Mouse (Mus musculus): Measurements from ENCODE around the gene 5730455P16Rik. TPM values are rescaled to one million over a fixed set of nuclear protein-coding genes. Genes with fewer than 3 reads are reported as not detected.
"Not testable (repeated sequence)": the region's sequence is repeated elsewhere in the genome, so short reads cannot be mapped to it uniquely, and the experiment has no call there.

Gene 5730455P16Rik
- polyA plus RNA-seq, 1 experiment from 2014 or later = 19.8 TPM

DNA sequence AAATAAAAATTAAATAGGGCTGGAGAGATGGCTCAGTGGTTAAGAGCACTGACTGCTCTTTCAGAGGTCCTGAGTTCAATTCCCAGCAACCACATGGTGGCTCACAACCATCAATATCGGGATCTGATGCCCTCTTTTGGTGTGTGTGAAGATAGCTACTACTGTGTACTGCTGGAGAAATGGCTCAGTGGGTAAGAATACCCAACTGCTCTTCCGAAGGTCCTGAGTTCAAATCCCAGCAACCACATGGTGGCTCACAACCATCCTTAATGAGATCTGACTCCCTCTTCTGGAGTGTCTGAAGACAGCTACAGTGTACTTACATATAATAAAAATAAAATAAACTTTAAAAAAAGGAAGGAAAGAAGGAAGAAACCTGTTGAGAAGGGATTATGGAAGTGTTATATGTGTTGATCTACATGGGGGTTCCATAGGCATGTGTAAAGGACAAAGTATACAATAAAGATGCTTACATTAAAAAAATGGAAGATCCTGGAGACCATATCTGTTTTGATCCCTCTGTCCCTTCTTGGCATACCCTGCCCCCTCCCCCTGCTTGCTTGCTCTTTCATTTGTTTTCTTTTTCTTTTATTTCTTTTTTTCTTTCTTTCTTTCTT, 726 bp upstream of the 5730455P16Rik start:
- 54% methylated on average over 2 of the region's 2 CpGs for WGBS
- ATAC-seq (ENCODE audit: insufficient number of reproducible peaks, insufficient read depth, low FRiP score, low read depth) = not testable (repeated sequence)
- H3K36me3 ChIP-seq (ENCODE audit: control insufficient read depth, insufficient read depth, low read length) = peaks cover 13% of the 10 kb centered on the region

DNA sequence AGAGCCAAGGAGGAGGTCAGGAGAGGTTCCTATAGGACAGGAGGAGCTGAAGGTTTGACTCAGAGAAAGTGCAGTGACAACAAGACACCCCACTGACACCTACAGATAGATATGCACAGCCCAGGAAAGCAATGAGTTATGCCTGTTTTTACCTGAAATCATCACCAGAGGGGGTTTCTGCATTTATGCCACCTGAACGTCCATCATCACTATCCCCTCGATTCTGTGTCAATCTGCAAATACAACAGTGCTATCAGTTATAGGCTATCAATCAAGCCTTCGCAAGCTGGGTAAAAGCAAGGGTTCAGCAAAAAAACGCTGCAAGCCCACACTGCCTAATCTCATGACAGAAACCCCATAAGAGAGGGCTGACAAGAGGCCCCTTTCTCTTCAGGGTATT, 1.2 kb downstream of the 5730455P16Rik start:
- H3K36me3 ChIP-seq (ENCODE audit: control insufficient read depth, insufficient read depth, low read length) = peaks cover 29% of the 10 kb centered on the region
- H3K9ac ChIP-seq (ENCODE audit: low read length) = no peak overlapping the region; the same call in 1 of the 2 replicates
- no peak overlapping the region for H3K4me3 ChIP-seq (ENCODE audit: control insufficient read depth in 1 of 2, insufficient read depth in 1 of 2, low read depth in 1 of 2, low read length in 2 of 2)
- H3K9me3 ChIP-seq (ENCODE audit: control insufficient read depth, low read length) = no peaks in the 10 kb centered on the region
- no peaks in the 10 kb centered on the region for H3K27me3 ChIP-seq (ENCODE audit: control insufficient read depth, insufficient read depth, low read length)
- H3K4me1 ChIP-seq (ENCODE audit: control insufficient read depth in 2 of 2, insufficient read depth in 2 of 2, low read length in 2 of 2) = peaks cover 0 to 7% of the 10 kb centered on the region in 2 experiments; a peak in 1 of 4 replicates
- no peak overlapping the region for H3K27ac ChIP-seq (replicated peaks in 1 of 2; ENCODE audit: control insufficient read depth in 1 of 2, insufficient read depth in 1 of 2, low read depth in 2 of 2, low read length in 2 of 2)
- 67% methylated on average over 4 of the region's 4 CpGs for WGBS
- ATAC-seq (ENCODE audit: insufficient number of reproducible peaks, insufficient read depth, low FRiP score, low read depth) = no peak
- no peak overlapping the region for H3K4me2 ChIP-seq (ENCODE audit: low read length)

More for the DNA sequence above, 726 bp upstream of the 5730455P16Rik start:
- Histone ChIP-seq H3K27ac (replicated peaks in 1 of 2; ENCODE audit: control insufficient read depth in 1 of 2, insufficient read depth in 1 of 2, low read depth in 2 of 2, low read length in 2 of 2) (peak overlapping the region in 1 of 2 experiments; percentile 75; a peak in 1 of 4 replicates), H3K4me1 (ENCODE audit: control insufficient read depth in 2 of 2, insufficient read depth in 2 of 2, low read length in 2 of 2) (peaks cover 0 to 14% of the 10 kb centered on the region in 2 experiments; a peak in 2 of 4 replicates), H3K4me3 (ENCODE audit: control insufficient read depth in 1 of 2, insufficient read depth in 1 of 2, low read depth in 1 of 2, low read length in 2 of 2) (peak overlapping the region in 1 of 2 experiments; percentile 85; a peak in 2 of 4 replicates), H3K9ac (ENCODE audit: low read length) (peak overlapping the region; percentile 96), H3K4me2 (ENCODE audit: low read length) (peak overlapping the region; percentile 80)
- not testable (repeated sequence) for H3K9me3 ChIP-seq (ENCODE audit: control insufficient read depth, low read length); H3K27me3 ChIP-seq (ENCODE audit: control insufficient read depth, insufficient read depth, low read length)

- no peak overlapping the region for H3K4me3 ChIP-seq (ENCODE audit: control insufficient read depth in 1 of 2, insufficient read depth in 1 of 2, low read depth in 1 of 2, low read length in 2 of 2)
- H3K9me3 ChIP-seq (ENCODE audit: control insufficient read depth, low read length) = no peaks in the 10 kb centered on the region
- H3K27ac ChIP-seq (replicated peaks in 1 of 2; ENCODE audit: control insufficient read depth in 1 of 2, insufficient read depth in 1 of 2, low read depth in 2 of 2, low read length in 2 of 2) = no peak overlapping the region
- 94% methylated on average over 1 of the region's 1 CpGs for WGBS
- ATAC-seq (ENCODE audit: insufficient number of reproducible peaks, insufficient read depth, low FRiP score, low read depth) = no peak
- H3K4me1 ChIP-seq (ENCODE audit: control insufficient read depth in 2 of 2, insufficient read depth in 2 of 2, low read length in 2 of 2) = no peaks in the 10 kb centered on the region
- H3K27me3 ChIP-seq (ENCODE audit: control insufficient read depth, insufficient read depth, low read length) = no peaks in the 10 kb centered on the region
- peaks cover 84% of the 10 kb centered on the region for H3K36me3 ChIP-seq (ENCODE audit: control insufficient read depth, insufficient read depth, low read length)
- H3K9ac ChIP-seq (ENCODE audit: low read length) = no peak overlapping the region
- no peak overlapping the region for H3K4me2 ChIP-seq (ENCODE audit: low read length)
Measured at GRCm38 (mm10) chr11:80368949-80369348, 8.9 kb downstream of the 5730455P16Rik start.

DNA sequence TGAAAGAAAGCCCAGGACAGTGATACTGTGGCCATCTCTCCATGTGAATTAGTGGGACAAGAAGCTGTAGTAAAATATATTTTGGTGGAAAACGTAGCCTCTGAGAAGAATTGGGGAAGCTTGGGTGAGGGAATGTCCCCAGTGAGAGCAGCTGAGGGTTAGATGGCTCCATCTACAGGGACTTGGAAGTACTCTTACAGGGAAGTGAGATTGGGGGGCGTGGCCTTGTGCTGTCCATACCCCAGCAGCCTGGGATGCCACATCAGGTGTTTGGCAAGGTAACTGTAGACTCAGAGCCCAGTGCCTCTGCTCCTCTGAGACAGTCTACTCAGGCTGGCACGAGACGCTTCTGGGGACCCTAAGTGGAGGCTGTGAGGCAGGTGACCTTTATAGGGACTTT, 23.0 kb downstream of the 5730455P16Rik start:
- no peak overlapping the region for H3K4me3 ChIP-seq (ENCODE audit: control insufficient read depth in 1 of 2, insufficient read depth in 1 of 2, low read depth in 1 of 2, low read length in 2 of 2)
- ATAC-seq (ENCODE audit: insufficient number of reproducible peaks, insufficient read depth, low FRiP score, low read depth) = no peak
- WGBS = 37% methylated on average over 4 of the region's 4 CpGs
- no peaks in the 10 kb centered on the region for H3K4me1 ChIP-seq (ENCODE audit: control insufficient read depth in 2 of 2, insufficient read depth in 2 of 2, low read length in 2 of 2)
- no peak overlapping the region for H3K9ac ChIP-seq (ENCODE audit: low read length)
- H3K4me2 ChIP-seq (ENCODE audit: low read length) = no peak overlapping the region
- H3K9me3 ChIP-seq (ENCODE audit: control insufficient read depth, low read length) = no peaks in the 10 kb centered on the region
- no peaks in the 10 kb centered on the region for H3K36me3 ChIP-seq (ENCODE audit: control insufficient read depth, insufficient read depth, low read length)
- no peaks in the 10 kb centered on the region for H3K27me3 ChIP-seq (ENCODE audit: control insufficient read depth, insufficient read depth, low read length)
- H3K27ac ChIP-seq (replicated peaks in 1 of 2; ENCODE audit: control insufficient read depth in 1 of 2, insufficient read depth in 1 of 2, low read depth in 2 of 2, low read length in 2 of 2) = no peak overlapping the region

- 65% methylated on average over 5 of the region's 5 CpGs for WGBS
- Histone ChIP-seq H3K4me3 (ENCODE audit: control insufficient read depth in 1 of 2, insufficient read depth in 1 of 2, low read depth in 1 of 2, low read length in 2 of 2) (no peak overlapping the region), H3K9me3 (ENCODE audit: control insufficient read depth, low read length) (no peaks in the 10 kb centered on the region), H3K4me2 (ENCODE audit: low read length) (no peak overlapping the region), H3K27me3 (ENCODE audit: control insufficient read depth, insufficient read depth, low read length) (no peaks in the 10 kb centered on the region), H3K4me1 (ENCODE audit: control insufficient read depth in 2 of 2, insufficient read depth in 2 of 2, low read length in 2 of 2) (no peaks in the 10 kb centered on the region), H3K27ac (replicated peaks in 1 of 2; ENCODE audit: control insufficient read depth in 1 of 2, insufficient read depth in 1 of 2, low read depth in 2 of 2, low read length in 2 of 2) (no peak overlapping the region), H3K9ac (ENCODE audit: low read length) (no peak overlapping the region), H3K36me3 (ENCODE audit: control insufficient read depth, insufficient read depth, low read length) (no peaks in the 10 kb centered on the region)
- ATAC-seq (ENCODE audit: insufficient number of reproducible peaks, insufficient read depth, low FRiP score, low read depth) = no peak
Measured at GRCm38 (mm10) chr11:80351832-80352430, 25.9 kb downstream of the 5730455P16Rik start.

- Histone ChIP-seq H3K4me1 (ENCODE audit: control insufficient read depth in 2 of 2, insufficient read depth in 2 of 2, low read length in 2 of 2) (no peaks in the 10 kb centered on the region), H3K27me3 (ENCODE audit: control insufficient read depth, insufficient read depth, low read length) (no peaks in the 10 kb centered on the region), H3K9ac (ENCODE audit: low read length) (no peak overlapping the region), H3K4me2 (ENCODE audit: low read length) (no peak overlapping the region), H3K36me3 (ENCODE audit: control insufficient read depth, insufficient read depth, low read length) (no peaks in the 10 kb centered on the region), H3K27ac (replicated peaks in 1 of 2; ENCODE audit: control insufficient read depth in 1 of 2, insufficient read depth in 1 of 2, low read depth in 2 of 2, low read length in 2 of 2) (no peak overlapping the region), H3K9me3 (ENCODE audit: control insufficient read depth, low read length) (no peaks in the 10 kb centered on the region), H3K4me3 (ENCODE audit: control insufficient read depth in 1 of 2, insufficient read depth in 1 of 2, low read depth in 1 of 2, low read length in 2 of 2) (no peak overlapping the region)
- WGBS = 10% methylated on average over 2 of the region's 2 CpGs
- ATAC-seq (ENCODE audit: insufficient number of reproducible peaks, insufficient read depth, low FRiP score, low read depth) = no peak
Measured at GRCm38 (mm10) chr11:80342482-80342881, 35.4 kb downstream of the 5730455P16Rik start.

DNA sequence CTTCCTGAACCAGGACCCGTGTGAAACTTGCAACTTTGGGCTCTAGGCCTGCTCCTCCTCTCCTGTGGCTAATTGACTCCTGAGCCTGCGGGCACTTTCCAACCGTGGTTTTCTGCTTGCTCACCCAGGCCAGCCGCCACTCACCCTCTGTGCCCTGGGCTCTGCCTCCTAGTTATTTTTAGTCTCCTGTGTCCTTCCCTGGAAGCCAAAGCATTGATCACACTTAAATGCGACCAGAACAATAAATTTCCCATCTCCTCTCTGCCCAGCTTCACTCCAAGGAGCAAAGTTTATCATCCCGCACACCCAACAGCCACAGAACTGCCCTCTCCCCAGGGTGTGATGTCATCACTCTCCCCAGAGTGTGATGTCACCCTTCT, 41.5 kb downstream of the 5730455P16Rik start:
- Histone ChIP-seq H3K27ac (replicated peaks in 1 of 2; ENCODE audit: control insufficient read depth in 1 of 2, insufficient read depth in 1 of 2, low read depth in 2 of 2, low read length in 2 of 2) (no peak overlapping the region), H3K36me3 (ENCODE audit: control insufficient read depth, insufficient read depth, low read length) (no peaks in the 10 kb centered on the region), H3K4me2 (ENCODE audit: low read length) (0 out of 2 replicates have a peak overlapping the region, but pooled peaks have one; percentile 11), H3K9ac (ENCODE audit: low read length) (no peak overlapping the region), H3K9me3 (ENCODE audit: control insufficient read depth, low read length) (no peaks in the 10 kb centered on the region), H3K4me1 (ENCODE audit: control insufficient read depth in 2 of 2, insufficient read depth in 2 of 2, low read length in 2 of 2) (peaks cover 6 to 9% of the 10 kb centered on the region in 2 experiments; a peak in 2 of 4 replicates), H3K27me3 (ENCODE audit: control insufficient read depth, insufficient read depth, low read length) (no peaks in the 10 kb centered on the region; the same call in 1 of the 2 replicates), H3K4me3 (ENCODE audit: control insufficient read depth in 1 of 2, insufficient read depth in 1 of 2, low read depth in 1 of 2, low read length in 2 of 2) (no peak overlapping the region)
- no peak for ATAC-seq (ENCODE audit: insufficient number of reproducible peaks, insufficient read depth, low FRiP score, low read depth)
- WGBS = 6% methylated on average over 6 of the region's 6 CpGs
